Mouse (Mus musculus): ENCODE results near the gene Fam19a5. TPM values are rescaled to one million over a fixed set of nuclear protein-coding genes. Genes with fewer than 3 reads are reported as not detected.

Fam19a5 gene
- total and polyA plus RNA-seq, 2 experiments from 2014 or later, result 31.0 to 137 TPM

DNA sequence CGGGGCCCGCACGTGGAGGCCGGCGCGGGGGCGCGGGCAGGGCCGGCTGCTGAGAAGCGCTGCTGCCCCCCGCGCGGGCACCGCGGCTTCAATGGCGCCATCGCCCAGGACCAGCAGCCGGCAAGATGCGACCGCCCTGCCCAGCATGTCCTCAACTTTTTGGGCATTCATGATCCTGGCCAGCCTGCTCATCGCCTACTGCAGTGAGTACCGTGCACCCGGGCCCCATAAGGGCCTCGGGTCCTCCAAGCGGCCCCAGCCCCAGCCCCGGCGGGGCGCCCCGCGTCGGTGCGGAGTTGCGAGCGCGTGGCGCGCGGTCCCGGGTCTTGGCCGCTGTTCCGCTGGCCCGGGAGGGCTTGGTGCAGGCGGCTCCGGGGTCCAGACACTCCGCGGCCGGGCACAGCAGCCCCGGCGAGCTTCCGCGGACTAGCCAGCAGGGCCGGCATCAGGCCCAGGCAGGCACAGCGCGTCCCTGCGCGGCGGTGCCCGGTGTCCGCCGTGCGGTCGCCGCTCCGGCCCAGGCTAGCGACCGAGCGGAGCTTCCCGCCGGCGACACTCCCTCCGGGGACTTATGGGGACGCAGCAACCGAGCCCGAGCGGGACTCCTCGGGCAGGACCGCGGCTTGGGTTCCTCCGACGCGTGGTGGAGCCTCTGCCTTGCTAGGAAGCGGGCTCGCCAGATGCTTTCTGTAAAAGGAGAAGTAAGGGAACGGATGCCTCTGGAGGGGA, 466 bp downstream of the Fam19a5 start:
- ATAC-seq, result peak; percentile 77

DNA sequence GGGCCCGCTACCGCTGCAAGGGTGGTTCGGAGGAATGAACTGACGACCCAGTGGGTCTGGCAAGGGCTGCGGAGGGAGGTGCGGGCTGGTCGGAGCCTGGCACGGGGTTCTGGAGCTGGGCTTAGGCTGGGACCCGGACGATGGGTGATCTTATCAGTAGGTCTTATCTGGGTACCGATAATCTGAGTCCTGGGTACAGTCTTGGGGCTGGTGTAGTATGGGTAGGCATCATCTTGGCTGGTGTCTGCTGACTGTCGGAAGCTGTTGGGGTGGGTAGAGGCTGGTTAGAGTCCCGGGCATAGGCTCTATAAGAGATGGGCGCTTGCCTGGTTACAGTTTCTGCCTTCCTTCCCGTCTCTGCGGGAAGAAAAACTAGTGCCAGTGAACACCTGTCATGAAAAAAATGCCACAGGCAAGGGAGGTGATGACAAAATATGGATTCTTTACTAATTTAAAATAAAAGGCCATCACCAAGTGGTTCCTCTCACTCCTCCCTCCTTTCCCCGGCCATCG, 1.1 kb downstream of the Fam19a5 start:
- Histone ChIP-seq H3K36me3 (ENCODE audit: insufficient read depth, low read length) (no peaks in the 10 kb centered on the region), H3K4me3 (ENCODE audit: low read length) (peak overlapping the region; percentile 90), H3K4me1 (ENCODE audit: insufficient read depth, low read length) (peaks cover 34% of the 10 kb centered on the region), H3K9me3 (ENCODE audit: low read length) (no peaks in the 10 kb centered on the region), H3K4me2 (ENCODE audit: low read depth, low read length) (peak overlapping the region; percentile 73), H3K9ac (replicated peaks; ENCODE audit: low read length) (peak overlapping the region; percentile 91), H3K27me3 (ENCODE audit: insufficient read depth, low read length) (no peaks in the 10 kb centered on the region; the same call in 1 of the 2 replicates), H3K27ac (peak overlapping the region; percentile 83)
- no peak for DNase-seq (ENCODE audit: low spot score)
- no peak for ATAC-seq
- TF ChIP-seq CTCF (IDR thresholded peaks at IDR 0.05; ENCODE audit: low read depth), result no peak
- WGBS, result 4% methylated on average over 18 of the region's 18 CpGs

More for the DNA sequence above, 466 bp downstream of the Fam19a5 start:
- Histone ChIP-seq H3K27me3 (ENCODE audit: insufficient read depth, low read length) (no peaks in the 10 kb centered on the region; the same call in 1 of the 2 replicates), H3K9me3 (ENCODE audit: low read length) (no peaks in the 10 kb centered on the region), H3K4me2 (ENCODE audit: low read depth, low read length) (peak overlapping the region; percentile 73), H3K4me1 (ENCODE audit: insufficient read depth, low read length) (peaks cover 29% of the 10 kb centered on the region), H3K27ac (peak overlapping the region; percentile 83), H3K9ac (replicated peaks; ENCODE audit: low read length) (peak overlapping the region; percentile 91), H3K4me3 (ENCODE audit: low read length) (peak overlapping the region; percentile 90), H3K36me3 (ENCODE audit: insufficient read depth, low read length) (no peaks in the 10 kb centered on the region)
- under 1% methylated on average over 75 of the region's 84 CpGs for whole genome bisulfite sequencing
- DNase-seq (ENCODE audit: low spot score), result peak; percentile 68
- no peak for TF ChIP-seq CTCF (IDR thresholded peaks at IDR 0.05; ENCODE audit: low read depth)

DNA sequence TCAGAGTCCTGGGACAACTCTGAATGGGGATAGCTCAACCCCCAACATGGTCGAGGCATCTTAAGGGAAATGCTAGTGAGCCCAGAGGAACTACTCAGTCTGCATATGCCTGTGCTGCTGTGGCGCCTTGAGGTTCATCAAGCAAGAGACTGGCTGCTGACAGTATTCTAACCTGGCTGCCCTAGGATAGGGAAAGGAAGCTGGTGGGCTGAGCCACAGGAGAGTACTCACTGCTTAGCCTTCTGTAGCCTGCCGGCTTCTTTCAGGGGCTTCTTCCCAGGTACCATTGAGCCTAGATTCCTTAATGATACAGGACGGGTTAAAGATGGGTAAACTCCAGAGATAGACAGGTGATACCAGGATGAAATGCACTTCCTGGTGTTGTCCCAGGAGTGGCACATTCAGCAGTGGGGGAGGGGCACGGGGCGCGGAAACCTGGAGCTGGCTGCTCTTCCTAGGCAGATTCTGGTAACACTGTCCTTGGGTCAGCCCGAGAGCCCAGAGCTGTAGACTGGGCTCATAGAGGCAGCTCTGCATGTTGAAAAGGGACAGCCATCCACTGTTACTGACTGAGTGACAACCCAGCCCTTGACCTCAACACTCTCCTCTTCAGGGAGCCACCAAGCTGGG, 1.7 kb downstream of the Fam19a5 start:
- H3K9me3 ChIP-seq (ENCODE audit: low read length), result no peaks in the 10 kb centered on the region
- no peaks in the 10 kb centered on the region for H3K36me3 ChIP-seq (ENCODE audit: insufficient read depth, low read length)
- H3K4me1 ChIP-seq (ENCODE audit: insufficient read depth, low read length), result peaks cover 39% of the 10 kb centered on the region
- H3K27ac ChIP-seq, result peak overlapping the region; percentile 83; the same call in 1 of the 2 replicates
- ATAC-seq, result no peak
- TF ChIP-seq CTCF (IDR thresholded peaks at IDR 0.05; ENCODE audit: low read depth), result no peak
- peak overlapping the region; percentile 90 for H3K4me3 ChIP-seq (ENCODE audit: low read length)
- DNase-seq (ENCODE audit: low spot score), result no peak
- H3K9ac ChIP-seq (replicated peaks; ENCODE audit: low read length), result peak overlapping the region; percentile 91
- peak overlapping the region; percentile 73 for H3K4me2 ChIP-seq (ENCODE audit: low read depth, low read length)
- 18% methylated on average over 8 of the region's 8 CpGs for WGBS
- no peaks in the 10 kb centered on the region; the same call in 1 of the 2 replicates for H3K27me3 ChIP-seq (ENCODE audit: insufficient read depth, low read length)

DNA sequence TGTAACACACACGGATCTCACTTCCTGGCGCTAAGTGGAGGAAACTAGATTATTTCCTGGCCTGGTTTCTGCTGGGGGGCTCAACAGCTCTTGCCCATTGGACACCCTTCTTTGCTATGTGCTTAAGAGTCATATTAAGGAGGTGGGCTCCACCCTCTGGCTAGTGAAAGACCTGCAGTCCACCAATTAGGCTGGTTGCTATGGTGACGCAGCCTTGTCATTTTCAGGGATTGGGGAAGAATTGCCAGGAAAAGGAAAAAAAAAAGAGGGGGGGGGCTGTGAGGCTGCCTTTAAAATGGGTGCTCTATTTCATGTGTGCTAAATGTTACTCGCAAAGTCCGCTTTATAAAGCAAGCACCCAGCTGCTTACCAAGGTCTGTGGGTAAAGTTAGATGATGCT, 2.9 kb downstream of the Fam19a5 start:
- H3K4me1 ChIP-seq (ENCODE audit: insufficient read depth, low read length), result peaks cover 49% of the 10 kb centered on the region
- H3K36me3 ChIP-seq (ENCODE audit: insufficient read depth, low read length), result no peaks in the 10 kb centered on the region
- ATAC-seq, result peak; percentile 30; the same call in 1 of the 2 replicates
- peak overlapping the region; percentile 90 for H3K4me3 ChIP-seq (ENCODE audit: low read length)
- H3K4me2 ChIP-seq (ENCODE audit: low read depth, low read length), result peak overlapping the region; percentile 73
- WGBS, result 27% methylated on average over 5 of the region's 5 CpGs
- DNase-seq (ENCODE audit: low spot score), result peak; percentile 93
- no peaks in the 10 kb centered on the region; the same call in 1 of the 2 replicates for H3K27me3 ChIP-seq (ENCODE audit: insufficient read depth, low read length)
- H3K9me3 ChIP-seq (ENCODE audit: low read length), result no peaks in the 10 kb centered on the region
- peak overlapping the region; percentile 29; the same call in 1 of the 2 replicates for H3K9ac ChIP-seq (replicated peaks; ENCODE audit: low read length)
- peak; percentile 82 for TF ChIP-seq CTCF (IDR thresholded peaks at IDR 0.05; ENCODE audit: low read depth)
- H3K27ac ChIP-seq, result no peak overlapping the region

DNA sequence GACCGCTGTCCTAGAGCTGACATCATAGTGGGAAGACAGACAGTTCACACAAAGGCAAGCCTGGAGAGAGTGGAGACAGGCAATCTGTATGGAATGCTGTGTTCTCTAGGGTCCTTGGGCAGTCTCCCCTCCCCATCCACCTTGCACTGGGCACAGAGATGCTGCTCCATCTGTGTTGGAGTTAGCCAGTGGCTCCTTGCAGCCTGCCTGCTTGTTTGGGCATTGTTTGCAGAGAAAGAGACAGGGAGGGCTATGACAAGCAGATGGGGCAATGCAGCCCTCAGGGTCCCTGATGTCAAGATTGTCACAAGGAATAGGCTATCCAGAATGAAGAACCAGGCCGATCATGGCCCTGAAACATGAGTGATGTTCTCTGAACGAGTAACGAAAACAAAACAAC, 5.6 kb downstream of the Fam19a5 start:
- DNase-seq (ENCODE audit: low spot score), result no peak

DNA sequence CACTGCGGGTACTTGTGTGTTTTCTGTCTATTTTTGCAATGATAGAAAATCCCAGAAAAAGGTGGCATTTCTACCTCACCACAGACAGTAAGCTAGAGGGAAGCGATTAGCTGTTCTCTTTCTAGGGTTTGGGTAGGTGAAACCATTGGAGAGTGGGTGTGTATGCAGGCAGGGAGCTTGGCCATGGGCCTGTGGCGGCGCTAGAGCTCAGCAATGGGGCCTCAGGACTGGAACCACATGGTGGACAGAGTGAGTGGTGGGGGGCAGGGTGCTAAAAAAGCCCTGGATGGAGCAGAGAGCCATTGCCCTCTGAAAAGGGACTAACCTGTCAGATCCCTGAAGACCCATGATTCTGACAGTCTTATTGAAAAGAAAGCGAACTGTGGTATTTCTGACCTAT, 6.7 kb downstream of the Fam19a5 start:
- Histone ChIP-seq H3K27ac (no peak overlapping the region), H3K9ac (replicated peaks; ENCODE audit: low read length) (no peak overlapping the region), H3K4me2 (ENCODE audit: low read depth, low read length) (no peak overlapping the region), H3K9me3 (ENCODE audit: low read length) (no peaks in the 10 kb centered on the region), H3K4me1 (ENCODE audit: insufficient read depth, low read length) (peaks cover 46% of the 10 kb centered on the region), H3K36me3 (ENCODE audit: insufficient read depth, low read length) (no peaks in the 10 kb centered on the region), H3K4me3 (ENCODE audit: low read length) (no peak overlapping the region), H3K27me3 (ENCODE audit: insufficient read depth, low read length) (no peaks in the 10 kb centered on the region)
- ATAC-seq (no peak), DNase-seq (ENCODE audit: low spot score) (no peak)
- WGBS, result 55% methylated on average over 5 of the region's 5 CpGs
- TF ChIP-seq CTCF (IDR thresholded peaks at IDR 0.05; ENCODE audit: low read depth), result peak; percentile 42

More for the DNA sequence above, 5.6 kb downstream of the Fam19a5 start:
- Histone ChIP-seq H3K4me1 (ENCODE audit: insufficient read depth, low read length) (peaks cover 51% of the 10 kb centered on the region), H3K9ac (replicated peaks; ENCODE audit: low read length) (no peak overlapping the region; the same call in 1 of the 2 replicates), H3K36me3 (ENCODE audit: insufficient read depth, low read length) (no peaks in the 10 kb centered on the region), H3K27me3 (ENCODE audit: insufficient read depth, low read length) (no peaks in the 10 kb centered on the region), H3K4me3 (ENCODE audit: low read length) (no peak overlapping the region), H3K4me2 (ENCODE audit: low read depth, low read length) (peak overlapping the region; percentile 73; the same call in 1 of the 2 replicates), H3K27ac (no peak overlapping the region), H3K9me3 (ENCODE audit: low read length) (no peaks in the 10 kb centered on the region)
- WGBS, result 45% methylated on average over 4 of the region's 4 CpGs
- no peak for TF ChIP-seq CTCF (IDR thresholded peaks at IDR 0.05; ENCODE audit: low read depth)
- ATAC-seq, result no peak
